Mouse (Mus musculus): ENCODE results near the gene Agt. TPM values are rescaled to one million over a fixed set of nuclear protein-coding genes. Genes with fewer than 3 reads are reported as not detected.

The Agt gene
- polyA plus RNA-seq, 1 experiment from 2014 or later: 44.5 TPM

DNA sequence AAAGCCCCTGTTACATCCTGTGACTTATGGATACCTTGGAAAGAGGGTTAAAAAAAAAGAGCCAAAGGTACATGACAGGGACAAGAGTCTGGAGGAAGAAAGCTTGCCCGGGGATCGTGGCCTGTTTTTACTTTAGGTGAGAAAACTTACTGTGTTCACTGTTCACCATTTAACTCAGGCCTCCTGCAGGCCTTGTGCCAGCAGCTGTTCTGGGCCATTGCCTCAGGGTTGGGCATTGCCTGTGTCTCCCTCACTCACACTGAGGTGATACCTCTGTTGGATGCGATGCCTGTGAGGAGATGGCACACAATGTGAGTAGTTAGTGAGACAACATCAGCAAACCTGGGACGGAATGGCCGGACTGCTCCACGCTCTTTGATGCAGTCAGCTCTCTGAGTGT is 47.6 kb downstream of the Agt start:
- H3K4me2 ChIP-seq (replicated peaks; ENCODE audit: low read depth): peak overlapping the region; percentile 60
- peaks cover 8% of the 10 kb centered on the region; the same call in 1 of the 2 replicates for H3K36me3 ChIP-seq (ENCODE audit: control insufficient read depth, insufficient read depth, low read length)
- H3K27ac ChIP-seq (replicated peaks): no peak overlapping the region
- H3K27me3 ChIP-seq (ENCODE audit: control insufficient read depth, insufficient read depth, low read length): no peaks in the 10 kb centered on the region
- H3K9me3 ChIP-seq (ENCODE audit: control insufficient read depth, low read length): no peaks in the 10 kb centered on the region
- no peak for DNase-seq (ENCODE audit: low spot score)
- H3K9ac ChIP-seq (ENCODE audit: low read length): peak overlapping the region; percentile 84
- H3K4me1 ChIP-seq (replicated peaks; ENCODE audit: control insufficient read depth, insufficient read depth): peaks cover 5% of the 10 kb centered on the region; the same call in 1 of the 2 replicates
- no peak for ATAC-seq (ENCODE audit: low FRiP score, low TSS enrichment)
- WGBS: 84% methylated on average over 6 of the region's 6 CpGs
- peak overlapping the region; percentile 75 for H3K4me3 ChIP-seq (ENCODE audit: low read depth, low read length)
- no peak for TF ChIP-seq EP300 (optimal IDR thresholded peaks at IDR 0.05)
- TF ChIP-seq CTCF (IDR thresholded peaks at IDR 0.05; ENCODE audit: low read depth): no peak

DNA sequence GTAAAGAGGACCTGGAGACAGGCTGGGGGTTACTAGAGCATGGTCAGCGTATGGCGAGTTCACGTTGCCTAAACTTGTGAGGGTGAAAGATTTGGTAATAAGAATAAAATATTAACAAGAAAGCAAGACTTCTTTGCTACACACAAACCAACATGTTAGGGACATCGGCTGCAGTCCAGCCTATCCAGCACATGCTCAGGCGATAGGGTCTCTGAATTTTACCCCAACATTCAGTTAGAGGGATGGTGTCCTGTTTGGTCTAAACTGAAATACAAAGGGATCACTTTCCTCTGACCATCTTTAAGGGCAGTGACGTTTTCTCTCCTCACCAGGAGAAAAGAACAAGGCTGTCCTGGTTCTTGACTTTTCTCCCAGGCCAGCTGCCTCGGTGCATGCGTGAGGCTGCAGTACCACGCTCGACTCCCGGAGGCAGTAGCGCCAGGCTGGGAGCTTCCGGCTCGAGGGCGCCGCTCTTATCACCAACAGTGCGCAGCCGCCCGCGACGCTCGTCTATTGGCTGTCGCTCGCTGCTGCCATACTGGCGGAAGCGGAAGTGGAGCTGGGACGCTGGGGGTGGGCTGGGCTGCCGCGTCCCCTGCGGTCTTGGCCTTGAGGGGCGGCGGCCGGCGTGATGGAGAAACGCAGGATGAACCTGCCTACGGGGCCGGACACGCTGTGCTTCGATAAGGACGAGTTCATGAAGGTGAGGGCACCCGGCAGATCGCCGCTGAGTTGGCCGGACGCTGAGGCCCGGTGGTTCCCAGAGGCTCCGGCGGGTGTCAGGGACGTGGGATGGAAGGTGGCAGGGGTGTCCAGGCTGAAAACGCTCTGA is 49.0 kb downstream of the Agt start, which contains the start of gene Cog2:
Gene Cog2 (plus strand): TSS at position 519 of the 832 bp plus-strand sequence.
- Histone ChIP-seq H3K4me2 (replicated peaks; ENCODE audit: low read depth) (peak within 1 kb of the TSS; percentile 60), H3K4me1 (replicated peaks; ENCODE audit: control insufficient read depth, insufficient read depth) (peaks cover 5% of the 10 kb centered on the region; the same call in 1 of the 2 replicates), H3K27ac (replicated peaks) (no peak within 1 kb of the TSS), H3K36me3 (ENCODE audit: control insufficient read depth, insufficient read depth, low read length) (no peaks in the 10 kb centered on the region), H3K9ac (ENCODE audit: low read length) (peak within 1 kb of the TSS; percentile 84), H3K9me3 (ENCODE audit: control insufficient read depth, low read length) (no peaks in the 10 kb centered on the region), H3K4me3 (ENCODE audit: low read depth, low read length) (peak within 1 kb of the TSS; percentile 75), H3K27me3 (ENCODE audit: control insufficient read depth, insufficient read depth, low read length) (no peaks in the 10 kb centered on the region)
- DNase-seq (ENCODE audit: low spot score) (peak; percentile 93), ATAC-seq (ENCODE audit: low FRiP score, low TSS enrichment) (peak; percentile 99)
- WGBS: 10% methylated on average over 50 of the region's 50 CpGs
- TF ChIP-seq EP300 (optimal IDR thresholded peaks at IDR 0.05) (no peak), CTCF (IDR thresholded peaks at IDR 0.05; ENCODE audit: low read depth) (peak; percentile 92)

DNA sequence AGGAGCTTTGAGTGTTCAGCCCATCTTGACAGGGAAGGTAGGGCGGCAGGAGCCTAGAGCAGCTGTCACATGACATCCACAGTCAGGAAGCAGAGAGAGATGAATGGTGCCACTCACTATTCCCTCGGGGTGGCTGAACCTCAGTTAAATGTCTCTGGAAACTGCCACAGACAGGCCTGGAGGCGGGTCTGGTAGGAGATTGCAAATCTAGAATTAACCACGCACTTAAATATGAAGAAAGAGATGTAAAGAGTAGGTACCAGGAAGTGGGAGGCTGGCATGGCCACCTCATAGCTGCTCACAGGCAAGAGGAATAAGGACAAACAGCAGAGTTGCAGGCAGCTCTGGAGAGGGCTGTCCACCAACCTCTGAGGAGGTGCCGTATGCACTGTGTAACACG is 52.4 kb downstream of the Agt start:
- Histone ChIP-seq H3K36me3 (ENCODE audit: control insufficient read depth, insufficient read depth, low read length) (no peaks in the 10 kb centered on the region), H3K27ac (replicated peaks) (no peak overlapping the region), H3K4me1 (replicated peaks; ENCODE audit: control insufficient read depth, insufficient read depth) (peaks cover 5% of the 10 kb centered on the region; the same call in 1 of the 2 replicates), H3K4me2 (replicated peaks; ENCODE audit: low read depth) (no peak overlapping the region), H3K27me3 (ENCODE audit: control insufficient read depth, insufficient read depth, low read length) (no peaks in the 10 kb centered on the region), H3K9me3 (ENCODE audit: control insufficient read depth, low read length) (no peaks in the 10 kb centered on the region), H3K9ac (ENCODE audit: low read length) (no peak overlapping the region), H3K4me3 (ENCODE audit: low read depth, low read length) (no peak overlapping the region)
- no peak for TF ChIP-seq CTCF (IDR thresholded peaks at IDR 0.05; ENCODE audit: low read depth)
- ATAC-seq (ENCODE audit: low FRiP score, low TSS enrichment) (no peak), DNase-seq (ENCODE audit: low spot score) (no peak)
- 65% methylated on average over 6 of the region's 6 CpGs for WGBS

DNA sequence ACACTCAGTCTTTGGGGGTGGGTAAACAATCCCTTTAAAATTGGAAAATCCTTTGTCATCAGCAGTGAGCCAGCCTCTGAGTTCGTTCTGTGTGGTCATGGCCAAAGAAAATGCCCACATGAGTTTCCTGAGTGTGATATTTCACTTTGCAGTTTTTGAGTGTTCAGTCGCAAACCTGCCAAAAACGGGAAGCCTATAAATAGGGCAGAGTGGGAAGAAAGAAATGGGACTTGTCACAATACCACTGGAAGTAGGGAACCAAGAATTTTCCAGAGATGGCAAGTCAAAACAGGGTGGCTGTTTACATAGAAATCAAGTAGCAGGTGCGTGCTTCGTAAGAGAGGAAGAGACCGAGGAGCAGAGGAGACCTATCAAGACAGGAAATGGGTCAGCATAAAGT is 53.0 kb downstream of the Agt start:
- no peak overlapping the region for H3K4me2 ChIP-seq (replicated peaks; ENCODE audit: low read depth)
- no peaks in the 10 kb centered on the region for H3K36me3 ChIP-seq (ENCODE audit: control insufficient read depth, insufficient read depth, low read length)
- ATAC-seq (ENCODE audit: low FRiP score, low TSS enrichment): no peak
- no peak overlapping the region for H3K27ac ChIP-seq (replicated peaks)
- H3K4me1 ChIP-seq (replicated peaks; ENCODE audit: control insufficient read depth, insufficient read depth): peaks cover 2% of the 10 kb centered on the region; the same call in 1 of the 2 replicates
- 64% methylated on average over 6 of the region's 6 CpGs for WGBS
- no peak overlapping the region for H3K9ac ChIP-seq (ENCODE audit: low read length)
- H3K27me3 ChIP-seq (ENCODE audit: control insufficient read depth, insufficient read depth, low read length): no peaks in the 10 kb centered on the region
- TF ChIP-seq CTCF (IDR thresholded peaks at IDR 0.05; ENCODE audit: low read depth) (no peak), EP300 (optimal IDR thresholded peaks at IDR 0.05) (no peak)
- no peak overlapping the region for H3K4me3 ChIP-seq (ENCODE audit: low read depth, low read length)
- no peaks in the 10 kb centered on the region for H3K9me3 ChIP-seq (ENCODE audit: control insufficient read depth, low read length)
- no peak for DNase-seq (ENCODE audit: low spot score)

GRCm38 (mm10) chr8:124516039-124516438 is 53.5 kb downstream of the Agt start:
- no peak overlapping the region for H3K4me2 ChIP-seq (replicated peaks; ENCODE audit: low read depth)
- no peak for DNase-seq (ENCODE audit: low spot score)
- WGBS: 62% methylated on average over 3 of the region's 3 CpGs

DNA sequence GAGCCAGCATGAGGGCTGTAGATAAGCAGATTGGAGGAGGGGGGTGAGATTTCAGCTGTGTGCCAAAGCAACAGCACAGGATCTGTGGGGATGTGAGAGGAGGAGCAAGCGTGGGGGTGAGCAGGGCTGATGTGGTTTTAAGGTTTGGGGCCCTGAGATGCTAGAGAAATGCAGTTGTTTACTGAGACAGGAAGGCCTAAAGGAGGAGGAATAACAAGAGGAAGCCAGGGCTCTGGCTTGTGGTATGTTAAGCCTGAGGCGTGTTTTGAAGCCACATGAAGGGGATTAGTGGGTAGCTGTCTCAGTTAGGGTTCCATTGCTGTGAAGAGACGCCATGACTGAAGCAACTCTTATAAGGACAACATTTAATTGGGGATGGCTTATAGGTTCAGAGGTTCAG is 60.4 kb downstream of the Agt start:
- TF ChIP-seq EP300 (optimal IDR thresholded peaks at IDR 0.05): no peak
- no peak for TF ChIP-seq CTCF (IDR thresholded peaks at IDR 0.05; ENCODE audit: low read depth)
- ATAC-seq (ENCODE audit: low FRiP score, low TSS enrichment): no peak
- no peak overlapping the region for H3K9ac ChIP-seq (ENCODE audit: low read length)
- no peak for DNase-seq (ENCODE audit: low spot score)
- H3K27ac ChIP-seq (replicated peaks): no peak overlapping the region
- 71% methylated on average over 3 of the region's 3 CpGs for WGBS
- H3K9me3 ChIP-seq (ENCODE audit: control insufficient read depth, low read length): no peaks in the 10 kb centered on the region
- H3K36me3 ChIP-seq (ENCODE audit: control insufficient read depth, insufficient read depth, low read length): no peaks in the 10 kb centered on the region
- H3K4me3 ChIP-seq (ENCODE audit: low read depth, low read length): no peak overlapping the region
- H3K27me3 ChIP-seq (ENCODE audit: control insufficient read depth, insufficient read depth, low read length): no peaks in the 10 kb centered on the region
- H3K4me1 ChIP-seq (replicated peaks; ENCODE audit: control insufficient read depth, insufficient read depth): no peaks in the 10 kb centered on the region
- H3K4me2 ChIP-seq (replicated peaks; ENCODE audit: low read depth): no peak overlapping the region

More at GRCm38 (mm10) chr8:124516039-124516438, 53.5 kb downstream of the Agt start:
- H3K27ac ChIP-seq (replicated peaks): no peak overlapping the region
- H3K4me3 ChIP-seq (ENCODE audit: low read depth, low read length): no peak overlapping the region
- H3K9me3 ChIP-seq (ENCODE audit: control insufficient read depth, low read length): no peaks in the 10 kb centered on the region
- H3K4me1 ChIP-seq (replicated peaks; ENCODE audit: control insufficient read depth, insufficient read depth): no peaks in the 10 kb centered on the region
- TF ChIP-seq CTCF (IDR thresholded peaks at IDR 0.05; ENCODE audit: low read depth) (no peak), EP300 (optimal IDR thresholded peaks at IDR 0.05) (no peak)
- no peaks in the 10 kb centered on the region for H3K36me3 ChIP-seq (ENCODE audit: control insufficient read depth, insufficient read depth, low read length)
- no peak for ATAC-seq (ENCODE audit: low FRiP score, low TSS enrichment)
- no peaks in the 10 kb centered on the region for H3K27me3 ChIP-seq (ENCODE audit: control insufficient read depth, insufficient read depth, low read length)
- no peak overlapping the region for H3K9ac ChIP-seq (ENCODE audit: low read length)

Data from stomach, postnatal 0 days (tissue).